Mouse (Mus musculus) heart, embryonic 16.5 days (tissue): ENCODE measurements around the gene Shank2. TPM values are rescaled to one million over a fixed set of nuclear protein-coding genes. Genes with fewer than 3 reads are reported as not detected.

Source experiments
- ATAC-seq: fragments of 200-750 bp; cut with Nextera tagmentation; replicated peaks from 2 replicates; pipeline ENCODE4 v1.8.0; 2017; ENCODE audit warnings: moderate number of reproducible peaks; ENCODE audit not compliant: insufficient read depth, low FRiP score; ENCODE audit errors: extremely low read depth
- H3K27ac ChIP-seq: fragments of 300-500 bp; sonication (generic); 2 replicates; pipeline ENCODE4 v1.5.1; 2014; ENCODE audit warnings: mild to moderate bottlenecking, low read length, control low read depth, moderate library complexity
- H3K27me3 ChIP-seq: fragments of 300-500 bp; sonication (generic); 2 replicates; pipeline ENCODE4 v1.6.1; 2014; ENCODE audit warnings: low read length, mixed read lengths; ENCODE audit not compliant: control insufficient read depth, insufficient read depth
- H3K36me3 ChIP-seq: fragments of 300-500 bp; sonication (generic); 2 replicates; pipeline ENCODE4 v1.6.1; 2014; ENCODE audit not compliant: control insufficient read depth, insufficient read depth
- H3K4me1 ChIP-seq: fragments of 300-500 bp; sonication (generic); 2 replicates; pipeline ENCODE4 v1.6.1; 2014; ENCODE audit warnings: low read length, mixed read lengths; ENCODE audit not compliant: control insufficient read depth, insufficient read depth
- H3K4me2 ChIP-seq: fragments of 300-500 bp; sonication (generic); 2 replicates; pipeline ENCODE4 v1.6.1; 2014; ENCODE audit warnings: low read depth, mild to moderate bottlenecking, control low read depth, low read length
- H3K4me3 ChIP-seq: fragments of 300-500 bp; sonication (generic); 2 replicates; pipeline ENCODE4 v1.5.1; 2014; ENCODE audit warnings: mild to moderate bottlenecking, control low read depth, low read length
- H3K9ac ChIP-seq: fragments of 300-500 bp; sonication (generic); 2 replicates; pipeline ENCODE4 v1.6.1; 2014; ENCODE audit warnings: low read length, control low read depth
- H3K9me3 ChIP-seq: fragments of 300-500 bp; sonication (generic); replicated peaks from 2 replicates; pipeline ENCODE4 v1.6.1; 2016; ENCODE audit warnings: low read length; ENCODE audit not compliant: control insufficient read depth
- WGBS: fragments of 180-500 bp; shearing (Covaris S2); extraction: QIAGEN DNeasy Blood & Tissue Kit; methylation state at CpG from one replicate; pipeline ENCODE4 v1.1.7; 2014; 5-methylcytosine and 5-hydroxymethylcytosine counted together
- polyA plus RNA-seq: library from polyadenylated mRNA; unstranded; fragments of >200 nt; fragmentation: Nextera tagmentation; extraction: Ambion mirVana; gene quantifications from 2 replicates; pipeline ENCODE4 v1.2.1, GENCODE M21; 2015

Gene Shank2
- polyA plus RNA-seq, 1 experiment from 2014 or later, result 0.79 TPM

- Histone ChIP-seq H3K4me1 (no peaks in the 10 kb centered on the region), H3K36me3 (no peaks in the 10 kb centered on the region), H3K27me3 (no peaks in the 10 kb centered on the region), H3K9me3 (no peaks in the 10 kb centered on the region), H3K4me3 (no peak overlapping the region), H3K4me2 (no peak overlapping the region), H3K27ac (no peak overlapping the region), H3K9ac (no peak overlapping the region)
- 83% methylated on average over 11 of the region's 11 CpGs for WGBS
- no peak for ATAC-seq
Measured at GRCm38 (mm10) chr7:144314438-144315105, 312.8 kb downstream of the Shank2 start.

GRCm38 (mm10) chr7:144316224-144316623 is 314.5 kb downstream of the Shank2 start:
- Histone ChIP-seq H3K36me3 (no peaks in the 10 kb centered on the region), H3K4me2 (no peak overlapping the region), H3K27me3 (no peaks in the 10 kb centered on the region), H3K27ac (no peak overlapping the region), H3K9ac (no peak overlapping the region), H3K4me1 (no peaks in the 10 kb centered on the region), H3K9me3 (no peaks in the 10 kb centered on the region), H3K4me3 (no peak overlapping the region)
- 80% methylated on average over 6 of the region's 6 CpGs for WGBS
- ATAC-seq, result no peak

GRCm38 (mm10) chr7:144316797-144317196 is 315.1 kb downstream of the Shank2 start:
- WGBS, result 37% methylated on average over 10 of the region's 10 CpGs
- ATAC-seq, result no peak
- Histone ChIP-seq H3K27ac (no peak overlapping the region), H3K4me1 (no peaks in the 10 kb centered on the region), H3K4me2 (no peak overlapping the region), H3K9ac (no peak overlapping the region), H3K27me3 (no peaks in the 10 kb centered on the region), H3K4me3 (no peak overlapping the region), H3K9me3 (no peaks in the 10 kb centered on the region), H3K36me3 (no peaks in the 10 kb centered on the region)

- ATAC-seq, result no peak
- no peaks in the 10 kb centered on the region for H3K9me3 ChIP-seq
- no peak overlapping the region for H3K9ac ChIP-seq
- H3K27me3 ChIP-seq, result no peaks in the 10 kb centered on the region
- H3K4me1 ChIP-seq, result no peaks in the 10 kb centered on the region
- H3K36me3 ChIP-seq, result no peaks in the 10 kb centered on the region
- 90% methylated on average over 2 of the region's 2 CpGs for WGBS
- no peak overlapping the region for H3K4me2 ChIP-seq
- H3K4me3 ChIP-seq, result no peak overlapping the region
- H3K27ac ChIP-seq, result no peak overlapping the region
Measured at GRCm38 (mm10) chr7:144324077-144324476, 322.3 kb downstream of the Shank2 start.

- H3K9me3 ChIP-seq, result no peaks in the 10 kb centered on the region
- no peak overlapping the region for H3K4me2 ChIP-seq
- H3K27ac ChIP-seq, result no peak overlapping the region
- WGBS, result 77% methylated on average over 6 of the region's 6 CpGs
- no peak overlapping the region for H3K9ac ChIP-seq
- no peaks in the 10 kb centered on the region for H3K36me3 ChIP-seq
- no peak overlapping the region for H3K4me3 ChIP-seq
- no peak for ATAC-seq
- no peaks in the 10 kb centered on the region for H3K27me3 ChIP-seq
- H3K4me1 ChIP-seq, result no peaks in the 10 kb centered on the region
Measured at GRCm38 (mm10) chr7:144324861-144325260, 323.1 kb downstream of the Shank2 start.

GRCm38 (mm10) chr7:144325603-144326002 is 323.9 kb downstream of the Shank2 start:
- Histone ChIP-seq H3K4me1 (no peaks in the 10 kb centered on the region), H3K4me3 (no peak overlapping the region), H3K36me3 (no peaks in the 10 kb centered on the region), H3K9ac (no peak overlapping the region), H3K4me2 (no peak overlapping the region), H3K27ac (no peak overlapping the region), H3K27me3 (no peaks in the 10 kb centered on the region), H3K9me3 (no peaks in the 10 kb centered on the region)
- WGBS, result 84% methylated on average over 10 of the region's 10 CpGs
- no peak for ATAC-seq

GRCm38 (mm10) chr7:144329403-144329890 is 327.7 kb downstream of the Shank2 start:
- Histone ChIP-seq H3K9ac (no peak overlapping the region), H3K27me3 (no peaks in the 10 kb centered on the region), H3K4me1 (no peaks in the 10 kb centered on the region), H3K36me3 (no peaks in the 10 kb centered on the region), H3K4me3 (no peak overlapping the region), H3K27ac (no peak overlapping the region), H3K9me3 (no peaks in the 10 kb centered on the region), H3K4me2 (no peak overlapping the region)
- no peak for ATAC-seq
- 76% methylated on average over 2 of the region's 2 CpGs for WGBS

GRCm38 (mm10) chr7:144336626-144337025 is 334.9 kb downstream of the Shank2 start:
- Histone ChIP-seq H3K4me3 (no peak overlapping the region), H3K4me1 (no peaks in the 10 kb centered on the region), H3K4me2 (no peak overlapping the region), H3K27ac (no peak overlapping the region), H3K36me3 (no peaks in the 10 kb centered on the region), H3K27me3 (no peaks in the 10 kb centered on the region), H3K9ac (no peak overlapping the region), H3K9me3 (no peaks in the 10 kb centered on the region; the same call in 1 of the 2 replicates)
- ATAC-seq, result no peak

GRCm38 (mm10) chr7:144338694-144339093 is 337.0 kb downstream of the Shank2 start:
- ATAC-seq, result no peak
- Histone ChIP-seq H3K27ac (no peak overlapping the region), H3K9ac (no peak overlapping the region), H3K4me1 (no peaks in the 10 kb centered on the region), H3K4me2 (no peak overlapping the region), H3K36me3 (no peaks in the 10 kb centered on the region), H3K27me3 (no peaks in the 10 kb centered on the region), H3K4me3 (no peak overlapping the region), H3K9me3 (no peaks in the 10 kb centered on the region; the same call in 1 of the 2 replicates)
- WGBS, result 77% methylated on average over 5 of the region's 5 CpGs
